Mouse (Mus musculus) large intestine, adult 2 months (tissue): ENCODE measurements around the gene Pde3b. TPM values are rescaled to one million over a fixed set of nuclear protein-coding genes. Genes with fewer than 3 reads are reported as not detected.
"Not testable (repeated sequence)": the region's sequence is repeated elsewhere in the genome, so short reads cannot be mapped to it uniquely, and the experiment has no call there.

ENCODE experiments used
- DNase-seq: peaks from one replicate; pipeline ENCODE4 v3.0.0-alpha.2; 2012; ENCODE audit warnings: low read depth, low spot score
- WGBS: fragments of 180-500 bp; shearing (Covaris S2); methylation state at CpG from one replicate; pipeline ENCODE4 v1.1.7; 2018; 5-methylcytosine and 5-hydroxymethylcytosine counted together
- polyA plus RNA-seq: library from polyadenylated mRNA; depleted of rRNA; stranded (reverse); fragments of >200 nt; gene quantifications from 2 replicates; pipeline ENCODE4 v1.2.3, GENCODE M21; 2012; rRNA removed

Gene Pde3b
- polyA plus RNA-seq = 3.8 and 4.2 TPM in 2 replicates

DNA sequence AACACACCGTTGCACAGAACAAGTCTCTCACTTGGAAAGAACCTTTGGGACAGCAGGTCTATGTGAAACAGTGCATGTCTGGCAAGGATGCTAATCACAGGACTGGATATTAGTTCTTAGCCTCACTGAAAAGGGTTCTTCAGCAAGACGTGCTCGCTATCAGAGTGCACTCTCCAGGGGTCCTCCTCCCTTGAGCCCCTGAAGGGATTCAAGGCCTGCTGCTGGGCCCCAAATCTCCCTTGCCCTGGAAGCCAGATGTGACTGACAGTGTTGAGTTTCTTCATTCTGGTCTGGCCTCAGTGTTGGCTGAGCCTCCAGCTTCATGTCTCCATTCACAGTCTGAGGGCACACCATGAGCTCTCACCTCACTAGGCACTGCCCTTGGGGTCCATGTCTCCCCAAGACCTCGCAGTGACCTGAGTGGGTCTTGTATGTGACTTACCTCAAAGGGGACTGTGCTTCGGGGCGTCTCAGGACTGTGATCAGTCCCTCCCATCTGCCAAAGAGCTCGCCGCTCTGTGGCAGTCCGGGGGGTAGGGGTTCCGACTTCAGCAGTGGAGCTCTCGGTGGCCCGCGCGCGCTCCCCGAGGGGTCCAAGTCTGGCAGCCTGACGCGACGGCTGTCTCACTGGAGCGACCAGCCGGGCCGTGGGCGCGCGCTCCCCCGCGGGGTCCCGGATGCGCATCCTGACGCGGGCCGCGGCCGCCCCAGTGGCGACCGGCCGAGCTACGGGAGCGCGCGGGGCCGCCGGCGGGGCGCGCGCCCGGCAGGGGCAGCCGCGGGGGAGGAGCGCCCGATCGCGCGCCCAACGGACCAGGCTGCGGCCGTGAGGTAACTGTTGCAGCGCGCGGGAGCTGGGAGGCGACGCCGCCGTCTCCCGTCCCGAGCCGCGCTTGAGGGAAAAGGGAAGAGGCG is at the start of gene Pde3b:
TSS of gene Pde3b (plus strand) at position 861 of the 915 bp plus-strand sequence.
- no peak for DNase-seq
- 5% methylated on average over 53 of the region's 70 CpGs for WGBS

DNA sequence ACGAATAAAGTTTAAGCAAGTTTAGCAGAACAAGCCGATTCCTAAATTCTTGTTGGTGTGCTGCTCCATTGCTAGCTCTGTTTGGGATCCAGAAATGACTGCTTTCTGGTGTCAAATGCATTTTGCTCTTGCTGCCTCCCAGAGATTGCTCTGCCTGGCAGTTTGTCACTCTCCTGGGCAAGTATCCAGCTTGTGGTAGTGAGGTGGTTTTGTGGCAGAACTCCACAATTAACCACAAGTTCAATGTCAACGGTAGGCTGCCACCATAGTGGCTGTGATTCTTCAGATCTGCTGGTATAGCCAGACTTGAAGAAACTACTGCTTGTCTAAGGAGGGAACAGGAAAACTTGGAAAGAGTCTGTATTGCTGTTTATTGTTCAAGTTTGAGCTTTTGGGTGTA is 13.0 kb upstream of the Pde3b start:
- DNase-seq = no peak

GRCm38 (mm10) chr7:114415336-114416020 is 397 bp downstream of the Pde3b start:
- WGBS = under 1% methylated on average over 102 of the region's 103 CpGs
- DNase-seq = no peak

More for the DNA sequence above, 13.0 kb upstream of the Pde3b start:
- WGBS = 71% methylated on average over 3 of the region's 3 CpGs

DNA sequence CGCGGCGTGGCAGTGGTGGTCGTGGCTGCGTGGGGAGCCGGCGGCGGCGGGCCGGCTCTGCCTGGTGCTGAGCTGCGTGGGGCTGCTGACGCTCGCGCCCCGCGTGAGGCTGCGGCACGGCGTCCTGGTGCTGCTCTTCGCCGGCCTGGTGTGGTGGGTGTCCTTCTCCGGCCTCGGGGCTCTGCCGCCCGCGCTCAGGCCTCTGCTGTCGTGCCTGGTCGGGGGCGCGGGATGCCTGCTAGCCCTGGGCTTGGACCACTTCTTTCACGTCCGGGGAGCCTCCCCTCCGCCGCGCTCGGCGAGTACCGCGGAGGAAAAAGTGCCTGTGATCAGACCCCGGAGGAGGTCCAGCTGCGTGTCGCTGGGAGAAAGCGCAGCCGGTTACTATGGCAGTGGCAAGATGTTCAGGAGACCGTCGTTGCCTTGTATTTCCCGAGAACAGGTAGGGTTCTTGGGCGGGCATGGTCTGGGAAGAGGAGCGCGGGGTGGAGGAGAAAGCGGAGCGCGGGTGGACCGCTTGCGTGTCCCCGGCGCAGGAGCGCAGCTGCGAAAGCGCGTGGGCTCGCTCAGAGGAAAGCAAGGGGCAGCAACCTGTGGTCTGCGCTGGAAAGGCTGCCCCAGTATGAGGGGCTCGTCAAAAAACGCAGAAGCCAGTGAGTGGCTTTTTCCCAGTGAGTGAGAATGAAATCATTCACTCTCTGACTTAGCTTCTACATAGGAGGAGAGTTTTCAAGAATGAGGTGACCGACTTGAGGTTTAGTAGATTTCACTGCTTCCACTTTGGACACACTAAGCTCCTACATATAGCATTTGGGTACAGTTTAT is 1.2 kb downstream of the Pde3b start:
- WGBS = under 1% methylated on average over 66 of the region's 66 CpGs
- DNase-seq = no peak

DNA sequence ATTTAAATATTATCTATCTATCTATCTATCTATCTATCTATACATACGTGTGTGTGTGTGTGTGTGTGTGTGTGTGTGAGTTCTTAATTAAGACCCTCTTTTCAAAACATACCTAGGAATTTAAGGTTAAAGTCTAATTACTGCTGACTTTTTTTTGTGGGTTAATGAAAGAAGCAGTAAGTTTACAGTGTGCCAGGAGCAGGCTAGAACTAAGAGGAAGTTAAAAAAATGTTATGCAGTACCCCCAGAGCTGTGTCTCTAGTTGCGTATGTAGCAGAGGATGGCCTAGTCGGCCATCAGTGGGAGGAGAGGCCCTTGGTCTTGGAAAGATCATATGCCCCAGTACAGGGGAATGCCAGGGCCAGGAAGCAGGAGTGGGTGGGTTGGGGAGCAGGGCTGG is 4.2 kb downstream of the Pde3b start:
- DNase-seq = not testable (repeated sequence)
- WGBS = 78% methylated on average over 3 of the region's 3 CpGs

DNA sequence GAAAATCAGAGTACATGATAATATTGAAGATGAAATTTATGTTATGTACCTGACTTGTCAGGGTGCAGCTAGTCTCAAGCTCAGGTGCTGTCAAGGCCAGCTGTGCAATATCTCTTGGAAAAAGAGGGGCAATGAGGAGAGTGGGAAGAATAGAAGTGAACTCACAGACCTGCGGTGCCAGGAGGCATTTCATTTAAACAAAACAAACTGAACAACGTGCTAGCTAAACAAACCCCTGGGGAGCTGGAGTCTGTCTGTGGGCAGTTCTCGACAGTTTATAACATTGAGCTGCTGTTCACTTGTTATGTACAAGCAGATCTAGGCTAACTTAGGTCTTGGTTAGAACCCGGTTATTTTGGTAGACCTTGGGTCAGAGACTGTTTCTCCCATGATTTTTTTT is 5.8 kb downstream of the Pde3b start:
- WGBS = 44% methylated on average over 4 of the region's 4 CpGs
- DNase-seq = no peak

GRCm38 (mm10) chr7:114422224-114422623 is 7.1 kb downstream of the Pde3b start:
- 61% methylated on average over 3 of the region's 3 CpGs for WGBS

GRCm38 (mm10) chr7:114429768-114430167 is 14.7 kb downstream of the Pde3b start:
- no peak for DNase-seq
- 90% methylated on average over 5 of the region's 5 CpGs for WGBS

More at GRCm38 (mm10) chr7:114422224-114422623, 7.1 kb downstream of the Pde3b start:
- DNase-seq = no peak

DNA sequence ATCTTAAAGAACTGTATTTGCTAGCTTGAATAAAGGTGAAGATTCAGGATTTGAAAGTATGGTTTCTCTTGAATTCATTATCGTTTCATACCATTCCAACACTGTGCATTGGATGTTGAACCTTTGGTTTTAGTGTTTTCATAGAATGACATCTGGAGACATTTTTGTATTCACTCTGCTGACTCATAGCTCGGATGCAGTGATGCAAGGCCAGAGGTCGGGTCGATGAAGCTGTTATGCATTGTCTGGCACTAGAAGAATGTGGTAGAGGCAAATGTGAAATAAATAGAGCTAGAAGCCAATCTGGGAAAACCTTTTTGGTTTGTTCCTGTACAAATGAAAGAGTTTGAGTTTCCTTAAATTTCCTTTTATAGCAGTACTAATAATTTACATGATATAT is 16.9 kb downstream of the Pde3b start:
- DNase-seq = no peak
- WGBS = 55% methylated on average over 4 of the region's 4 CpGs

DNA sequence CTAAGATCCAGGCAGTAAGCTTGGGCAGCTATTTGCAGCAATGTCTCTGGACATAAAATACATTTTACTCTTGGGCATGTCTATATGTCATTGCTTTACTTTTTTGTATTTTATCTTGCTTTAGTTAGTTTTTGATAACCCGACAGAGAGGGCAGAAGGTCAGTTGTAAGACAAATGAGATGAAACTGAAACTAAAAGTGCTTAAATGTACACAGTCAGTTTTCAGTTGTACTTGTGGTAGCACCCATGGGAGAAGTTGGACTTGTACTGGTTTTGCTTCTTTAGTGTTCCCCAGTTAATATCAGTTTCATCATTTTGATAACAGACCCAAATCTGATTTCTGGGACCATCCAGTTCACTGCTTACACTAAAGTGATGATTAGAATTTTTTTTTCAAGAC is 24.6 kb downstream of the Pde3b start:
- no peak for DNase-seq
- 16% methylated on average over 1 of the region's 1 CpGs for WGBS

- no peak for DNase-seq
- 95% methylated on average over 1 of the region's 1 CpGs for WGBS
These were observed 25.4 kb downstream of the Pde3b start for GRCm38 (mm10) chr7:114440494-114440893.

- 58% methylated on average over 3 of the region's 3 CpGs for WGBS
- no peak for DNase-seq
These were observed 37.8 kb downstream of the Pde3b start for GRCm38 (mm10) chr7:114452876-114453275.

DNA sequence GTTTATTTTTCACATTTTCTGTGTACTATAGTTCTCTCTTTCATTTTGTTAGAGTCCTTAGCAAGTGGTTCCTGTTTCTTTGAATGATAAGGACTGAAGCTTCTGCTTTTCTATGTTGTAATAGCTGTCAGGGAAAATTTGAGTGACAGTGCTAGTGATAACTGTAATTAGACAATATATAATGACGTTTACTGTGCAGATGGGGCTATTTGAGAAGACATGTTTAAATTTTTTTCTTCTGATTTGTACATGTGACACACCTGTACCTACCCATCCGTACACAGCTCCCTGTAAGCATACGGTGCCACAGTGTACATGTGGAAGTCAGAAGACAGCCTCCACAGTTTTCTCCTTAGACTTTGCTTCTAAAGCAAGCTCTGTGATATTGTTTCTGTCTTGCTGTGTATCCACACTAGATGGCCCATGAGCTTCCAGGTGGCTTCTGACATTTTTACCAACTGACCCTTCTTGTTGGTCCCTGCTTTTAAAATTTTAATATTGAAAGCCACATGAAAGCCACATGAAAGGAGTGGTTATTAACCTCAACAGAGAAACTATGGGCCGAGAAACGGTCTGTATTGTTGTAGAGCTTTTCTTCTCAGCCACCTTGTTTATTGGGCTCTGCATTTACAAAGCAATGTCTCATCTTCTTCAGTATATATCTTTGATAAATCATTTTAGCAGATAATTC is 38.4 kb downstream of the Pde3b start:
- no peak for DNase-seq
- 75% methylated on average over 5 of the region's 5 CpGs for WGBS

DNA sequence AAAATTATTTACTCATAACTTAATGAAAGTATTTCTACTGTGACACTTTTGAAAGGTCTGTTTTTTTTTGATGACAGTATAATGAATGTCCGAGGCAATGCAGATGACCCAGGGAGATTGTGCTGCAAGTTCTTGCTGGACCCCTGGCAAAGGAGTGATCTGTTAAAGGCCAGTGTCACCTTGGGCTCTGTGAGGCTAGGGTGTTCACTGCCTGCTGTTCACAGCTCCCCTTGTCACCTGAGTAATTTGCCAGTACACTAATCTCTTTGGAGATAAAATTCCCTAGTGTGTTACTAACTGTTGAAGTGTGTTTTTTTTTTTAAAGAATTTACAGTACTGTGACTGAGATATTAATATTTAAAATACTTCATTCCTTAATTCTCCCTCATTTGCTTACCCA is 39.8 kb downstream of the Pde3b start:
- WGBS = 75% methylated on average over 1 of the region's 1 CpGs
- no peak for DNase-seq

- WGBS = 77% methylated on average over 4 of the region's 4 CpGs
- no peak for DNase-seq
These were observed 41.8 kb downstream of the Pde3b start for GRCm38 (mm10) chr7:114456904-114457303.

DNA sequence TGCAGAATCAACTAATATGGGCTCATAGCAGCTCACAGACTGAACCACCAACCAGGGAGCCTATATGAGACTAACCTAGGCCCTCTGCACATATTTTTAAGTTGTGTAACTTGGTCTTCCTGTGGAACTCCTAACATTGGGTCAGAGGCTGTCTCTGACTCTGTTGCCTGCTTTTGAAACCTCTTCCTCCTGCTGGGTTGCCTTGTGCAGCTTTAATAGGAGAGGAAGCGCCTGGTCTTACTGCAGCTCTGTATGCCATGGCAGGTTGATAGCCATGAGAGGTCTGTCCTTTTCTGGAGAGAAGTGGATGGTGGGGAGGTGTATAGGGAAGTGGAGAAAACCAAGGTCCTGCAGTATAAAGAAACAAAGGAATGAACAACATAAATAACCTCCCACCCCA is 44.8 kb downstream of the Pde3b start:
- no peak for DNase-seq
- WGBS = 62% methylated on average over 1 of the region's 1 CpGs

GRCm38 (mm10) chr7:114461727-114462126 is 46.6 kb downstream of the Pde3b start:
- WGBS = 55% methylated on average over 2 of the region's 2 CpGs
- no peak for DNase-seq

DNA sequence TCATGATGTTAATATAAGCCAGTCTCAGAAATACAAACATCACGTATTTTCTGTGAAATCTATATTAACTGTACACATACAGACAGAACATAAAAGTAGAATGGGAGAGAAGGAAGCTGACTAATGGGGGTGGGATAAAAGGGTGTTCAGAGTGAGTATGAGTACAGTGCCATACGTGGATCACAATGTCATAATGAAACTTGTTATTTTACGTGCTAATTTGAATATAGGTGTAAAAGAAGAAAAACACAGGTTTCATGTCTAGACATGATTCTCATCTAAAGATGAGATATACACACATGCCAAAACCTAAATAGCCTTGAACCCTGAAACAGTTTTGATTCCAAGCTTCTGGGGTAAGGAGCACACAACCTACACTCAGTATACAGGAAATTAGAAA is 51.3 kb downstream of the Pde3b start:
- 82% methylated on average over 3 of the region's 3 CpGs for WGBS
- DNase-seq = no peak

DNA sequence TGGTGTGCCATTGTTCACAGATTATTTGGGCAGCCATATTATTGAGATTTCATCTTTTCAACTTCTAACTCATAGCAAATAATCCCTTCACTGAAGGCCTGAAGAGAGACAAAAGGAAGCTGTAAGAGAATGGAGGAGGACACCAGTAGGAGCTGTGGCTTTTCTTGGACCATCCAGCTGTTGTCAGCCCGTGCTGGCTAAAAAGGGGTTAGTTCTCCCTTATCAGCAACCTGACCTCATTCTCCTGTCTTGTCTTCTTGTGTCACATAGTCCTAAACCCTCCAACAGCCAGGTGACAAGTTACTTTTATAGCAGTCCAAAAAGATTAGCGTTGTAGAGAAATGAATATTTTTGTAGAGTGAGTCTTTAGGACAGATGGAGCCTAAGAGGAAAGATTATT is 57.4 kb downstream of the Pde3b start:
- no peak for DNase-seq
- 47% methylated on average over 2 of the region's 2 CpGs for WGBS
